Mouse (Mus musculus): Measurements from ENCODE around the gene Rpl38. TPM values are rescaled to one million over a fixed set of nuclear protein-coding genes. Genes with fewer than 3 reads are reported as not detected.

Gene Rpl38
- polyA plus RNA-seq (2015; fragmentation: Nextera tagmentation; extraction: Ambion mirVana), result 754 and 817 TPM in 2 replicates

DNA sequence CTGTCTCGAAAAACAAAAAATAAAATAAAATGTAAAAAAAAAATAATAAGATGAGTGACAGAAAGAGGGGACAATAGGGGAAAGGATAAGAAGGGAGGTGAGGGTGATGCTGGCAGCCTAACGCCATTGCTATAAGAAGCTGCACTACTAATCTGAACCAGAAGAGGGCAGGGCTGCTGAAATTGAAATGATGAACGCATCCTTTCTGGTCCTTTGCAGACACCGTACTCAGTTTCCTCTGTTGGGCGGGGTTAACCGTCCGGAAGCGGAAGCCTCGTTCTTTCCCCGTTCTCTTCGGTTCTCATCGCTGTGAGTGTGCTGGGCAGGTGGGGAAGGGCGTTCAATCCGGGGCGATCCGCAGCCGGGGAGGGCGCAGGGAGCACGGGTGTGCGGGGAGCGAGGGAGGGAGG is at the start of gene Rpl38:
Gene Rpl38, plus strand, starts transcription at position 224 of the 410 bp plus-strand sequence.
- peaks cover 34% of the 10 kb centered on the region for H3K36me3 ChIP-seq
- 0% methylated on average over 12 of the region's 21 CpGs for WGBS
- peak within 1 kb of the TSS; percentile 96 for H3K4me3 ChIP-seq
- peak; percentile 45; the same call in 1 of the 2 replicates for ATAC-seq (ENCODE audit: extremely low read depth, insufficient number of reproducible peaks, low FRiP score, low TSS enrichment)
- no peaks in the 10 kb centered on the region for H3K9me3 ChIP-seq
- peaks cover 21% of the 10 kb centered on the region for H3K4me1 ChIP-seq
- H3K9ac ChIP-seq, result peak within 1 kb of the TSS; percentile 97
- H3K4me2 ChIP-seq, result peak within 1 kb of the TSS; percentile 91
- peaks cover 34% of the 10 kb centered on the region for H3K27me3 ChIP-seq (replicated peaks)
- peak within 1 kb of the TSS; percentile 92 for H3K27ac ChIP-seq (replicated peaks)

DNA sequence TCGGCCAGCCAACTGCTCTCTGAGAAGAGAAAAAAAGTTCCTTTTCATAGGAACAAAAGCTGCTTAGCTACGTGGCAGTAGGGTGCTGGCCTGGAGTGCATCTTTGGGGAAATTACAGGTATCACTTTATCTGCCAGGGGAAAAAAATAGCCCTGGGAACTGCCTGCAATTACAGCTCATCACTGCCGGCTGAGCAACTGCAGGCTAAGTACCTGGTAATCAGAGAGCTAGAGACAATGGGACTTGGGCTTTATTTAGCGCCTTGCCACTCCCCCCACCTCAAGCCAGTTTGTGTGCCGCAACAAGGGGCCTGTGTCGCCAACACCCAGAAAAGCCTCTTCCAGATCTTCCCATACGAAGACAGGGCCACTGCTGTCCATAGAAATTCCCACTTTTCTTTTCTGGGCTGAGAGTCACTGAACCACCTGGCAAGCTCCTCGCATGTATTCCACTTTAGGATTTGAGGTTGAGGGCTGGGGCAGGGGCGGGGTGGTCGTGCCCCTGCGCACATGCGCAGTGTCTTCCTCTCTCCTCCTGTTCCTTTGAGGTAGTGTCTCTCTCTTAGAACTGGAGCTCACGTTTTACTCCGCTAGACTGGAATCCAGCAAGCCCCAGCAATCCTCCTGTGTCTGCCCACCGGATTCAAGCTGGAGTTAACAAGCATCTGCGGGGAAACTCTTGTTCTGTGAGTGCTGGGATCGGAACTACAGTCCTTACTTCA is 49.5 kb upstream of the Rpl38 start:
- Histone ChIP-seq H3K4me1 (peaks cover 7% of the 10 kb centered on the region; the same call in 1 of the 2 replicates), H3K9me3 (no peaks in the 10 kb centered on the region), H3K27me3 (replicated peaks) (0 out of 2 replicates have a peak, but pooled peaks cover 9% of the 10 kb centered on the region), H3K4me2 (peak overlapping the region; percentile 46), H3K27ac (replicated peaks) (no peak overlapping the region), H3K9ac (0 out of 2 replicates have a peak overlapping the region, but pooled peaks have one; percentile 37), H3K4me3 (no peak overlapping the region), H3K36me3 (no peaks in the 10 kb centered on the region)
- WGBS, result 42% methylated on average over 17 of the region's 17 CpGs
- no peak for ATAC-seq (ENCODE audit: extremely low read depth, insufficient number of reproducible peaks, low FRiP score, low TSS enrichment)

DNA sequence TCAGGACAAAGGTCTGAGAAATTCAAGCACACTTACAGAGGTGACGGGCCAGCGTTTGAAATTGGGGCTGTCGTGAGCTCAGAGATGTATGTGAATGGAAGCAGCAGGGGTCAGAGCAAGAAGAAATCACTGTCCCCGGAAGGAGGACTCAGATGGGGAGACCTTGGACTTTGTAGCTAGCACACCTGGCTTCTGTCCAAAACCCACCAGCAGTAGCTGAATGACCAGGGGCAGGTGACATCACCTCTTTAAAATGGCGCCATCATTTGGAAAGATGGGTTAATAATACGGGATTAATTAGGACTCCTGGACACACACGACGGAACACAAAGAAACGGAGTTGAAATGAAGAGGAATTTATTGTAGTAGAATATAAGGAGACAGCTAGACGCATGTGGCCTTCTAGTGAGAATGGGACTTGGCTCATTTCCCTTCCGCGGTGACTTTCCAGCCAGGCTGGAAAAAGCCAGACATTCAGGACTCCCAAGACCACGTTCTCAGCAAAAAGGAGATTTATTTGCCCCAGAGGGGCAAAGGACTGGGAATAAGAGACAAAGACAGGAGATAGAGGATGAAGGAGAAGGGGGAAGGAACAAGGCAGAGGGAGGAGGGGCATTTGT is 42.1 kb upstream of the Rpl38 start:
- no peak overlapping the region for H3K27ac ChIP-seq (replicated peaks)

DNA sequence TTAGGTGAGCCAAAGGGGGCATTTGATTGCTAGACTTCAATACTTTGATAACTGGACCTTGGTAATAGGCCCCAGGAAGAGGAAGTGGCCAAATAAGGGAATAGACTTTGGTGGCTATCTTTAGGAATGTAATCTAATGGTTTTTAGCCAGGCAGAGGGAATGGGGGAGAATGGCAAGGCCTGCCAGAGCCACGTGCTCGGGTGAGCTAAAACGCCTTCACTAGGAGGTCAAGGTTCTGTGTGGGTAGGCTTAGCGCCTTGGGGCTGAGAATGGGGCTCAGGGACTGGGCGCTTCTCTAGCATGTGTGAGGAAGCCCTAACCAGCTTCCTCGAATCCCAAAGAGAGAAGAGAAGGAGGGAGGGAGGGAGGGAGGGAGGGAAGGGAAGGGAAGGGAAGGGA is 41.3 kb upstream of the Rpl38 start:
- no peak overlapping the region for H3K4me2 ChIP-seq
- H3K9me3 ChIP-seq, result peaks cover 5% of the 10 kb centered on the region
- H3K4me3 ChIP-seq, result no peak overlapping the region
- peaks cover 6% of the 10 kb centered on the region; the same call in 1 of the 2 replicates for H3K4me1 ChIP-seq
- no peaks in the 10 kb centered on the region for H3K27me3 ChIP-seq (replicated peaks)
- WGBS, result 62% methylated on average over 5 of the region's 6 CpGs
- no peak overlapping the region for H3K27ac ChIP-seq (replicated peaks)
- H3K9ac ChIP-seq, result no peak overlapping the region
- no peak for ATAC-seq (ENCODE audit: extremely low read depth, insufficient number of reproducible peaks, low FRiP score, low TSS enrichment)
- H3K36me3 ChIP-seq, result no peaks in the 10 kb centered on the region

More for the DNA sequence above, 42.1 kb upstream of the Rpl38 start:
- WGBS, result 85% methylated on average over 13 of the region's 13 CpGs
- no peaks in the 10 kb centered on the region for H3K36me3 ChIP-seq
- H3K4me3 ChIP-seq, result no peak overlapping the region
- H3K9ac ChIP-seq, result no peak overlapping the region
- H3K9me3 ChIP-seq, result peaks cover 5% of the 10 kb centered on the region
- no peak for ATAC-seq (ENCODE audit: extremely low read depth, insufficient number of reproducible peaks, low FRiP score, low TSS enrichment)
- H3K4me2 ChIP-seq, result no peak overlapping the region
- H3K4me1 ChIP-seq, result peaks cover 6% of the 10 kb centered on the region; the same call in 1 of the 2 replicates
- H3K27me3 ChIP-seq (replicated peaks), result no peaks in the 10 kb centered on the region

DNA sequence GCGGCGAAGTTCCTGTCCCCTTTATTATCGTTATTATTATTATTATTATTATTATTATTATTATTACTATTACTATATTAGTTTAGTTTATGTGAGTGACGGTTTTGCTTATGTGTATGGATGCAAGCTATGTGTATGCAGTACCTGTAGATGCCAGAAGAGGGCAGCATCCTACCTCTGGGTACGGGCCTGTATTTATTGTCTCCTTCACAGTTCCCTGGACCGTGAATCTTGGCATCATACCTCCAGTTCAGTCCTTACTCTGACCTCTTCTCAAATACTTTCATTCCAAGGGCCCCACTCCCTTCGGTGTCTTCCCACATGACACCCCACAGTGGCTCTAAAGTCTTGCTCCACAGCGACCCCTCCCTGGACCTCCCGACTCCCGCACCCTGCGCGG is 40.3 kb upstream of the Rpl38 start:
- no peak overlapping the region for H3K4me2 ChIP-seq
- H3K9ac ChIP-seq, result no peak overlapping the region
- peaks cover 5% of the 10 kb centered on the region for H3K9me3 ChIP-seq
- H3K27ac ChIP-seq (replicated peaks), result no peak overlapping the region
- H3K27me3 ChIP-seq (replicated peaks), result no peaks in the 10 kb centered on the region
- H3K4me3 ChIP-seq, result no peak overlapping the region
- no peaks in the 10 kb centered on the region for H3K36me3 ChIP-seq
- ATAC-seq (ENCODE audit: extremely low read depth, insufficient number of reproducible peaks, low FRiP score, low TSS enrichment), result no peak
- H3K4me1 ChIP-seq, result peaks cover 6% of the 10 kb centered on the region; the same call in 1 of the 2 replicates
- WGBS, result 69% methylated on average over 12 of the region's 12 CpGs

DNA sequence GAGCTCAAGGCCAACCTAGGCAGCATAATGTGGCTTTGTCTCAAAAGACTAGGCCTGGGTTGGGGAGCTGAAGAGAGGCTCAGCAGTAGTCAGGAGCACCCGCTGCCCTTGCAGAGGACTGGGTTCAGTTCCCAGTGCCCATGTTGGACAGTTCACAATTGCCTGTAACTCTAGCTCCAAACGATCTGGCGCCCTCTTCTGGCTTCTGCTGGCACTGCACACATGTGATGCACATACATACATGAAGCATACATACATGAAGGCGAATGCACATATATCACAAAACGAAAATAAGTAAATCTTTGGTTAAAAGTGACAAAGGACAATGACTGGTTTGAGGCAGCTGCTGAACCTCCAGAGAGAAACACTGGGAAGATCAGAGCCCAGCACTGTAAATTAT is 38.3 kb upstream of the Rpl38 start:
- Histone ChIP-seq H3K4me2 (no peak overlapping the region), H3K27ac (replicated peaks) (no peak overlapping the region), H3K4me1 (peaks cover 6% of the 10 kb centered on the region; the same call in 1 of the 2 replicates), H3K36me3 (no peaks in the 10 kb centered on the region), H3K9me3 (peaks cover 5% of the 10 kb centered on the region), H3K9ac (no peak overlapping the region), H3K4me3 (no peak overlapping the region), H3K27me3 (replicated peaks) (0 out of 2 replicates have a peak, but pooled peaks cover 6% of the 10 kb centered on the region)
- ATAC-seq (ENCODE audit: extremely low read depth, insufficient number of reproducible peaks, low FRiP score, low TSS enrichment), result no peak
- 82% methylated on average over 5 of the region's 5 CpGs for WGBS

DNA sequence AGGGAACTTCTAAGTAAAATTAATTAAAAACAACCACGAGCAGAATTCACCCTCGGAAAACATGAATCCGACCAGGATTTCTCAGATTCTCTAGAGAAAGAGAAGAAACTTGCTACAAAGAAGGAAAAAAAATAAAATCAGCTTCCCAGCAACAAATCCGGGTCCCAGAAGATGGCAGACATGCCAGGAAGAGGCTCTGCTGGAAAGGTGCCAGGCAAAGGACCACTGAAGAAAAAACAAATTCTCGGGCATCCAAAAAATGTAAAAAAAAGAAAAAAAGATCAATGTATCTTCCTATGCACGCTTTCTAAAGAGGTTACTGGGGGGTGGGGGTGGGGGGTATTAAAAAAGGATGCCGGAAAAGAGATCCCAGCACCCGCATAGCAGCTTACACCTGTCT is 36.1 kb upstream of the Rpl38 start:
- no peak overlapping the region for H3K4me3 ChIP-seq
- ATAC-seq (ENCODE audit: extremely low read depth, insufficient number of reproducible peaks, low FRiP score, low TSS enrichment), result no peak
- peaks cover 15% of the 10 kb centered on the region for H3K4me1 ChIP-seq
- 68% methylated on average over 8 of the region's 8 CpGs for WGBS
- H3K27me3 ChIP-seq (replicated peaks), result peaks cover 18% of the 10 kb centered on the region
- no peaks in the 10 kb centered on the region for H3K36me3 ChIP-seq
- no peak overlapping the region for H3K9ac ChIP-seq
- no peak overlapping the region for H3K27ac ChIP-seq (replicated peaks)
- H3K9me3 ChIP-seq, result peaks cover 5% of the 10 kb centered on the region
- no peak overlapping the region for H3K4me2 ChIP-seq

DNA sequence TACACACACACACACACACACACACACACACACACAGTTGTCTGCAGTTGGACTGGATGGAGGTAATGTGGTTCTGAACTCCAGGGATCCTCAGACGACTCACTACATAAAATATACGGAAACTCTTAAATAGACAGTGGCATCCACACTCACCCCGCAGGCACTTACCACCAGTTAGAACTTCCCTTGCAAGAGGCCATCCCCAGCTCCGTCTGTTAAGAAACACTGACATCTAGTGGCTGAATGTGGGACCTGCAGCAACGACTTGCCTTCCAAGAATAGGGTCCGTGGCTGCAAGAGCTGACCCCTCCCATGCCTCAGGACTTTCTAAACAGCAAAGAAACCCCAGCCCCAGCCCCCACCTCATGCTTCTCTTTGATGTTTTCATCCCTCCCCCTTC is 32.0 kb upstream of the Rpl38 start:
- Histone ChIP-seq H3K27ac (replicated peaks) (no peak overlapping the region), H3K4me1 (peaks cover 22% of the 10 kb centered on the region), H3K27me3 (replicated peaks) (peaks cover 55% of the 10 kb centered on the region), H3K36me3 (no peaks in the 10 kb centered on the region), H3K9ac (0 out of 2 replicates have a peak overlapping the region, but pooled peaks have one; percentile 14), H3K4me3 (no peak overlapping the region), H3K9me3 (no peaks in the 10 kb centered on the region), H3K4me2 (peak overlapping the region; percentile 57)
- ATAC-seq (ENCODE audit: extremely low read depth, insufficient number of reproducible peaks, low FRiP score, low TSS enrichment), result no peak
- WGBS, result 2% methylated on average over 6 of the region's 6 CpGs

DNA sequence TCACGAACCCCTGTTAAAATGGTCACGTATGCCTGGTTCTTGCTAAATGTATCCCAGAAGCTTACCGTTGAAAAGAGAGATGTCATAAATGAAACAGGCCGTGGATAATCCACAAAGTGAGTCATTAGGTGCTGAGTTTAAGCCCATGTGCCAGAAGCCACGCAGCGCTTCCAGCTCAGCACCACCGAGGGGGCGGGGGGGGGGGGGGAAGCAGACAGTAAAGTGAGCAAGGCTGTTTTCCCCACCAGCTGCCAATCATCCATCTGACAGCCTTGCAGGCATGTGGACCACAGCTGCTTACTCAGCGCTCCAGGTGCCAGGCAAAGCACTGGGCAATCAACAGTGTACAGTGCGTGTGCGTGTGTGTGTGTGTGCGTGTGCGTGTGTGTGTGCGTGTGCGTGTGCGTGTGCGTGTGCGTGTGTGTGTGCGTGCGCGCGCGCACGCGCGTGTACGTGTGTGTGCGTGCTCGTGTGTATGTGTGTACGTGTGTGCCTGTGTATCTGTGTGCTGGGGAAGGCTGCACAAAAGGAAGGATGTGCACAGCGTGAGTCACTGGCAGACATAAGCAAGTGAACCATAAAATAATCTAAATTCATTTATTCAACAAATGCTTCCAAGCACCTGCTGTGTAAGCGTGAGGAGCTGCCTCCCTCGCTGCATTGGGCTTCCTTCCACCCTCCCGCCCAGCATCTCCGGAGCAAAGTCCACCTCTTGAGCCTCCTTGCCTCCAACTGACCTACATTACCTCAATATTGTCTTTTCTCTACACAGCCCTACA is 31.4 kb upstream of the Rpl38 start:
- no peak overlapping the region for H3K27ac ChIP-seq (replicated peaks)
- H3K4me3 ChIP-seq, result no peak overlapping the region
- H3K4me1 ChIP-seq, result peaks cover 22% of the 10 kb centered on the region
- no peaks in the 10 kb centered on the region for H3K9me3 ChIP-seq
- H3K36me3 ChIP-seq, result no peaks in the 10 kb centered on the region
- no peak for ATAC-seq (ENCODE audit: extremely low read depth, insufficient number of reproducible peaks, low FRiP score, low TSS enrichment)
- H3K4me2 ChIP-seq, result peak overlapping the region; percentile 57
- WGBS, result 55% methylated on average over 34 of the region's 35 CpGs
- no peak overlapping the region for H3K9ac ChIP-seq
- peaks cover 59% of the 10 kb centered on the region for H3K27me3 ChIP-seq (replicated peaks)

DNA sequence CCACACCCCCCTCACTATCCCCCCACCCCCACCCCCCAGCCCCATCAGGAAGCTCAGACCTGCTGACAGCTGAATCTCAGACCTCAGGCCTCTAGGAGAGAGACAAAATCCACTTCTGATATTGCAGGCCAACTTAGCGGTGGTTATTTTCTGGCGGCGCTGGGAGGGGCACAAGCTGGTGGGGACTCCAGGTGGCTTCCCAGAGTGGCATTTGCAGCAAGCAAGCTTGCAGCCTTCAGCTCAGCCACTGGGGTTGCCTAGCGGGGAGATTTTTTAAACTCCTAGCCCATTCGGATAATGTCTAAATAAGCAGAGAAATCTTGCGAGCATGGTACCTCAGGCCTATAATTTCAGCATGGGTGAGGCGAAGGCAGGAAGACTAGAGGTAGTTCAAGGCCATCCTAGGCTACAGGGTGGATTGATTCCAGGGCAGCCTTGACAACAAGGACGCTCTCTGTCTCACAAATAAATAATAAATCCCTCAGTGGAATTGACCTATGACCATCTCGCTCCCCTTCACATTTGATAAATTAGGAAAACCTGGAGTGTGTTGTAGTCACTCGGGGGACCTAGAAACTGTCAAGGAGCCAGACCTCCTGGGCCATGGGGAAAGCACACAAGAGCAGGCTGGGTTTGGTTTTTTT is 29.6 kb upstream of the Rpl38 start:
- Histone ChIP-seq H3K4me2 (no peak overlapping the region), H3K36me3 (no peaks in the 10 kb centered on the region), H3K9me3 (no peaks in the 10 kb centered on the region), H3K4me1 (peaks cover 22% of the 10 kb centered on the region), H3K27ac (replicated peaks) (no peak overlapping the region), H3K9ac (no peak overlapping the region), H3K4me3 (no peak overlapping the region), H3K27me3 (replicated peaks) (peaks cover 56% of the 10 kb centered on the region)
- no peak for ATAC-seq (ENCODE audit: extremely low read depth, insufficient number of reproducible peaks, low FRiP score, low TSS enrichment)
- 54% methylated on average over 10 of the region's 10 CpGs for WGBS

Measured in heart, embryonic 13.5 days (tissue).